Mouse (Mus musculus) stomach, embryonic 16.5 days (tissue): ENCODE data around the gene Tmem274. TPM values are rescaled to one million over a fixed set of nuclear protein-coding genes. Genes with fewer than 3 reads are reported as not detected.

Experiments used
- ATAC-seq: fragments of 200-750 bp; cut with Nextera tagmentation; 2 replicates; pipeline ENCODE4 v1.8.0; 2017; ENCODE audit warnings: moderate number of reproducible peaks, moderate TSS enrichment; ENCODE audit not compliant: insufficient read depth, low FRiP score
- H3K27ac ChIP-seq: fragments of 300-500 bp; sonication (generic); 2 replicates; pipeline ENCODE4 v1.5.1; 2014; ENCODE audit warnings: low read length
- H3K27me3 ChIP-seq: fragments of 300-500 bp; sonication (generic); 2 replicates; pipeline ENCODE4 v1.6.1; 2014; ENCODE audit warnings: low read length, control low read depth, mixed read lengths; ENCODE audit not compliant: control insufficient read depth, insufficient read depth
- H3K36me3 ChIP-seq: fragments of 300-500 bp; sonication (generic); 2 replicates; pipeline ENCODE4 v1.6.1; 2014; ENCODE audit warnings: low read length; ENCODE audit not compliant: control insufficient read depth, insufficient read depth
- H3K4me1 ChIP-seq: fragments of 300-500 bp; sonication (generic); 2 replicates; pipeline ENCODE4 v1.6.1; 2014; ENCODE audit warnings: low read length, control low read depth, mixed read lengths; ENCODE audit not compliant: control insufficient read depth, insufficient read depth
- H3K4me2 ChIP-seq: fragments of 300-500 bp; sonication (generic); 2 replicates; pipeline ENCODE4 v1.6.1; 2014; ENCODE audit warnings: low read depth, low read length, mixed read lengths
- H3K4me3 ChIP-seq: fragments of 300-500 bp; sonication (generic); replicated peaks from 2 replicates; pipeline ENCODE4 v1.5.1; 2014; ENCODE audit warnings: mild to moderate bottlenecking, low read length
- H3K9ac ChIP-seq: fragments of 300-500 bp; sonication (generic); 2 replicates; pipeline ENCODE4 v1.6.1; 2014; ENCODE audit warnings: low read length
- H3K9me3 ChIP-seq: fragments of 300-500 bp; sonication (generic); replicated peaks from 2 replicates; pipeline ENCODE4 v1.6.1; 2016; ENCODE audit warnings: low read length, control low read depth; ENCODE audit not compliant: control insufficient read depth
- WGBS: fragments of 180-500 bp; shearing (Covaris S2); extraction: QIAGEN DNeasy Blood & Tissue Kit; methylation state at CpG from one replicate; pipeline ENCODE4 v1.1.7; 2014; 5-methylcytosine and 5-hydroxymethylcytosine counted together
- polyA plus RNA-seq: library from polyadenylated mRNA; unstranded; fragments of >200 nt; fragmentation: Nextera tagmentation; extraction: Ambion mirVana; gene quantifications from 2 replicates; pipeline ENCODE4 v1.2.1, GENCODE M21; 2015

The Tmem274 gene
- polyA plus RNA-seq, 1 experiment from 2014 or later = 0.39 TPM

DNA sequence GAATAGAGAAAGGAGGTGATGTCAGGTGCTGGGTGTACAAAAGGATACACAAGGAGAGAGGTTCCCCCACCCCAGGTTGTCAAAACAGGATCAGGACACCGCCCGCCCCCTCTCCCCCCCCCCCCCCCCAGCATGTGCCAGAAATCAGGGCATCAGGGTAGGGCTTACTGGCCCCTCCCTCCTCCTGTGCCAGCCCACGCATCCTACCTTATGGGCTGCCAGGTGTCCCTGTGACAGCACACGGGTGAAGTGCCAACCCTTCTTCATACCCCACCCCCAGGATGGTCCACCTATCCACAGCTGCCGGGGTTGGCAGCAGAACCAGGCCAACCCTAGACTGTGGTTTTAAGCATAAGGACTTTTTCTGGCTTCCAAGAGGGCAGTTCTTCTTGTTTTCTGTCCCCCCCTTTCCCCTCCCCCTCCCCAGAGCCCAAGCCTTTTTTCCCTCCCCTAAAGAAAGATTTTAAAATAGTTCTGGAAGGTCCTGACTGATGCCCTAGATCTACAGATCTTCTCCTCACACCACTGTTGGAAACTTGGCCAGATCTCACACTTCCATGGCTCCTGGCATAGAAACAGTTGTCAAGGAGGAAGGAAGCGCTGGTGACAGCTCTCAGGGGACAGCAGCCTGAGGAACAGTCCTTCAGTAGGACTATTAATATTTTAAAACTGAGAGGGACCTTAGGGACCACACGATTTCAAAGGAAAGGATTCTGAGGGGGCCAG lies 15.4 kb upstream of the Tmem274 start:
- H3K9me3 ChIP-seq = no peaks in the 10 kb centered on the region
- no peaks in the 10 kb centered on the region for H3K36me3 ChIP-seq
- no peaks in the 10 kb centered on the region for H3K4me1 ChIP-seq
- no peak overlapping the region for H3K9ac ChIP-seq
- WGBS = 54% methylated on average over 6 of the region's 7 CpGs
- H3K27ac ChIP-seq = no peak overlapping the region
- H3K4me3 ChIP-seq = no peak overlapping the region
- ATAC-seq = no peak
- H3K27me3 ChIP-seq = no peaks in the 10 kb centered on the region
- no peak overlapping the region for H3K4me2 ChIP-seq

GRCm38 (mm10) chr4:149462305-149462971 lies 14.7 kb upstream of the Tmem274 start:
- Histone ChIP-seq H3K9ac (no peak overlapping the region), H3K9me3 (no peaks in the 10 kb centered on the region), H3K27ac (no peak overlapping the region), H3K4me2 (no peak overlapping the region), H3K4me3 (no peak overlapping the region), H3K36me3 (no peaks in the 10 kb centered on the region), H3K4me1 (no peaks in the 10 kb centered on the region), H3K27me3 (no peaks in the 10 kb centered on the region)
- 66% methylated on average over 6 of the region's 6 CpGs for WGBS
- no peak for ATAC-seq

DNA sequence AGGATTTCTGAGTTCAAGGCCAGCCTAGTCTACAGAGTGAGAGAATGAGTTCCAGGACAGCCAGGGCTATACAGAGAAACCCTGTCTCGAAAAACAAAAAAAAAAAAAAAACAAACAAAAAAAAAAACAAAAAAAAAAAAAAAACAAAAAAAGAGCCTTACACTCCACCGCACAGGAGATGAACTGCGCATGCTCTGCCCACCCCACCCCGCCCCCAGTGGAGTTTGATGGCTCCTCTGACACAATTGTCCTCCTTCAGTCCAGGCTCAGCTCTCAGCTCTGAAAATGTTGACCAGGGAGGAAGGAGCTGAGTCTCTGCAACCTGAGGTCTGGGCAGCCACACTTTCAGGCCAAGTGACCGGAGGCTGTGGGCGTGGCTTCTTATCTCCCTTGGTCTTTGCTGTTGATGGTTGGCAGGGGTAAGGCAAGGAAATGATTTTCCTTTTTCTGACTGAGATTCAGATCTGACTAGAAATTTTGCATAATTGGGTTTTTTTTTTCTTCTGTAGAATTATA lies 13.7 kb upstream of the Tmem274 start:
- H3K36me3 ChIP-seq = no peaks in the 10 kb centered on the region
- no peak overlapping the region for H3K27ac ChIP-seq
- 62% methylated on average over 6 of the region's 6 CpGs for WGBS
- H3K9ac ChIP-seq = no peak overlapping the region
- no peaks in the 10 kb centered on the region for H3K9me3 ChIP-seq
- H3K27me3 ChIP-seq = no peaks in the 10 kb centered on the region
- no peak overlapping the region for H3K4me3 ChIP-seq
- H3K4me2 ChIP-seq = no peak overlapping the region
- ATAC-seq = no peak
- no peaks in the 10 kb centered on the region for H3K4me1 ChIP-seq

DNA sequence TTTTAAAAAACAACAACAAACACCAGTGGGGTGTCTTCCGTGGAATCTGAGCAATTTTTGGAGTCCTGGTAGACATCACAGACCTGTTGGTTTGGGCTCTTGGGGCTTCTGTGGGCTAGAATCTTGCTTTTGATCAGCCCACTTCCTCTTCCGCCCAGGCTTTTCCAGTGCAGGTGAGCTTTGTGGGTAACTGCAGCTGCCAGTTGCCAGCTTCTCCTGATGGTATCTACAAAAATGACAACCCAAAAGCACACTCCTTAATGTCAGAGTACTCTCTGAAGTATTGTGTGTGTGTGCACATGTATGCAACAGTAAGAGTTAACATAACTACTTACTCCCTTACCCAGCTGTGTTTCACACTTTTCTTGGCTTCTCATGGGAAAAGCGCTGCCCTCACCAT lies 7.6 kb upstream of the Tmem274 start:
- no peak overlapping the region for H3K4me3 ChIP-seq
- H3K9ac ChIP-seq = no peak overlapping the region
- peaks cover 5% of the 10 kb centered on the region; the same call in 1 of the 2 replicates for H3K36me3 ChIP-seq
- H3K9me3 ChIP-seq = no peaks in the 10 kb centered on the region
- H3K27me3 ChIP-seq = no peaks in the 10 kb centered on the region
- H3K4me2 ChIP-seq = no peak overlapping the region
- H3K27ac ChIP-seq = no peak overlapping the region
- H3K4me1 ChIP-seq = no peaks in the 10 kb centered on the region
- ATAC-seq = no peak
- whole genome bisulfite sequencing = 93% methylated on average over 3 of the region's 3 CpGs

GRCm38 (mm10) chr4:149475096-149475495 lies 2.1 kb upstream of the Tmem274 start:
- ATAC-seq = no peak
- no peak overlapping the region for H3K27ac ChIP-seq
- no peak overlapping the region for H3K9ac ChIP-seq
- H3K4me3 ChIP-seq = no peak overlapping the region
- WGBS = 64% methylated on average over 7 of the region's 7 CpGs
- H3K4me1 ChIP-seq = no peaks in the 10 kb centered on the region
- no peaks in the 10 kb centered on the region for H3K9me3 ChIP-seq
- H3K4me2 ChIP-seq = no peak overlapping the region
- no peaks in the 10 kb centered on the region for H3K27me3 ChIP-seq
- peaks cover 5% of the 10 kb centered on the region; the same call in 1 of the 2 replicates for H3K36me3 ChIP-seq

DNA sequence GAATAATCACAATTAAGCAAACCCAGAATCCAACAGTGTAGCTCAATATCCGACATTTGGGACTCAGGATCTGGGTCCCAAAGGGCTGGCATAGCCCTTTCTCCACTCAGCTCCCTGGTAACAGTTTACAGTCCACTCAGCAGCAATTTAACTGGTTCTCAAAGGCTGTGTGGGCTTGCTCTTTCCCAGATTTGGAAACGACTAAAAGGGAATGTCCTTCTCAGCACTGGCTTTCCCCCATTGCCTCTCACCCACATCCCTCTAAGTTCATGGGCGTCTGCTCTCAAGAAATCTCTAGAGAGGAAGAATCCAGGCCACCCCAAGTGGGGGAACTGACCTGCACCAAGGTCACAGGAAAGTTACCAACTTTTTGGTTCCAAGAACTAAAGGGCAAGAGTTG lies 7.4 kb downstream of the Tmem274 start:
- Histone ChIP-seq H3K27me3 (no peaks in the 10 kb centered on the region), H3K9ac (peak overlapping the region; percentile 71), H3K27ac (peak overlapping the region; percentile 79; the same call in 1 of the 2 replicates), H3K36me3 (no peaks in the 10 kb centered on the region), H3K4me3 (peak overlapping the region; percentile 74), H3K4me2 (peak overlapping the region; percentile 61), H3K4me1 (peaks cover 11% of the 10 kb centered on the region), H3K9me3 (no peaks in the 10 kb centered on the region)
- WGBS = 55% methylated on average over 3 of the region's 3 CpGs
- ATAC-seq = no peak

- ATAC-seq = peak; percentile 96
- H3K27ac ChIP-seq = peak within 1 kb of the TSS; percentile 79
- H3K27me3 ChIP-seq = no peaks in the 10 kb centered on the region
- peaks cover 11% of the 10 kb centered on the region for H3K4me1 ChIP-seq
- H3K9ac ChIP-seq = peak within 1 kb of the TSS; percentile 86
- under 1% methylated on average over 60 of the region's 60 CpGs for WGBS
- peak within 1 kb of the TSS; percentile 61 for H3K4me2 ChIP-seq
- H3K36me3 ChIP-seq = no peaks in the 10 kb centered on the region
- peak within 1 kb of the TSS; percentile 74 for H3K4me3 ChIP-seq
- H3K9me3 ChIP-seq = no peaks in the 10 kb centered on the region
Observed at GRCm38 (mm10) chr4:149485053-149485824, 8.1 kb downstream of the Tmem274 start, which contains the start of the genes Nmnat1 and Lzic. Nmnat1 (minus strand) TSS chr4:149485202. Lzic (plus strand) TSS chr4:149485229.

DNA sequence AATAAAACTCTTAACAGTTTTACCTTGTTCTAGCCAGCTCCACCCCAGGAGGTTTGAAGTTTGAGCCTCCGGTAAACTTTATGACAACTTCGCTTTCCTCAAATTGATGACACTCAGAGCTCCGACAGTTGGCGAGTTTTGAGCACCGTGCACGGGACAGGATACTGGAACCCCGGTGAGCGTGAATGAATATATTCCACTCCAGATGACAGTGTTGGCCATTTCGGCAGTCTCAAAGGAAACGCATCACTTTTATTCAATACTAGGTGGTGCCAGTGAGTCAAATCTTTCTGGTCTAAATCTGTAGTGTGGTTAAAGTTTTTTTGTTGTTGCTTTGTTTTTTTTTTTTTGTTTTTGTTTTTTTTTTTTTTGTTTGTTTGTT lies 8.6 kb downstream of the Tmem274 start:
- peak overlapping the region; percentile 74 for H3K4me3 ChIP-seq
- no peaks in the 10 kb centered on the region for H3K9me3 ChIP-seq
- ATAC-seq = no peak; the same call in 1 of the 2 replicates
- H3K4me2 ChIP-seq = peak overlapping the region; percentile 61
- WGBS = 0% methylated on average over 10 of the region's 10 CpGs
- peak overlapping the region; percentile 86 for H3K9ac ChIP-seq
- no peaks in the 10 kb centered on the region for H3K27me3 ChIP-seq
- H3K4me1 ChIP-seq = peaks cover 11% of the 10 kb centered on the region
- peak overlapping the region; percentile 79 for H3K27ac ChIP-seq
- H3K36me3 ChIP-seq = no peaks in the 10 kb centered on the region
